Mouse (Mus musculus): ENCODE measurements around the gene Cebpe. TPM values are rescaled to one million over a fixed set of nuclear protein-coding genes. Genes with fewer than 3 reads are reported as not detected.

Cebpe gene
- polyA plus RNA-seq, 1 experiment, result 0.47 TPM

GRCm38 (mm10) chr14:54721711-54722110, 9.7 kb upstream of the Cebpe start:
- DNase-seq (ENCODE audit: low spot score), result no peak

GRCm38 (mm10) chr14:54720654-54721350, 8.8 kb upstream of the Cebpe start:
- no peak for DNase-seq (ENCODE audit: low spot score)

GRCm38 (mm10) chr14:54720041-54720440, 8.1 kb upstream of the Cebpe start:
- DNase-seq (ENCODE audit: low spot score), result no peak

GRCm38 (mm10) chr14:54715402-54715801, 3.4 kb upstream of the Cebpe start:
- no peak for DNase-seq (ENCODE audit: low spot score)

GRCm38 (mm10) chr14:54714617-54715081, 2.7 kb upstream of the Cebpe start:
- DNase-seq (ENCODE audit: low spot score), result no peak

GRCm38 (mm10) chr14:54714121-54714520, 2.1 kb upstream of the Cebpe start:
- DNase-seq (ENCODE audit: low spot score), result no peak

- no peak for DNase-seq (ENCODE audit: low spot score)
These were observed 887 bp upstream of the Cebpe start for GRCm38 (mm10) chr14:54712861-54713260.

GRCm38 (mm10) chr14:54709054-54709453, 2.9 kb downstream of the Cebpe start:
- DNase-seq (ENCODE audit: low spot score), result no peak

- no peak for DNase-seq (ENCODE audit: low spot score)
These were observed 5.2 kb downstream of the Cebpe start for GRCm38 (mm10) chr14:54706589-54707320.

GRCm38 (mm10) chr14:54705844-54706243, 6.1 kb downstream of the Cebpe start:
- no peak for DNase-seq (ENCODE audit: low spot score)

GRCm38 (mm10) chr14:54703207-54703606, 8.8 kb downstream of the Cebpe start:
- no peak for DNase-seq (ENCODE audit: low spot score)

- DNase-seq (ENCODE audit: low spot score), result peak; percentile 55
These were observed 10.7 kb downstream of the Cebpe start for GRCm38 (mm10) chr14:54701298-54701697.

GRCm38 (mm10) chr14:54699586-54699985, 12.4 kb downstream of the Cebpe start:
- no peak for DNase-seq (ENCODE audit: low spot score)

- DNase-seq (ENCODE audit: low spot score), result no peak
These were observed 13.2 kb downstream of the Cebpe start, which contains the start of gene Gm29776 for GRCm38 (mm10) chr14:54698733-54699132. Gm29776 (minus strand) TSS chr14:54698833.

GRCm38 (mm10) chr14:54696752-54697151, 15.2 kb downstream of the Cebpe start:
- DNase-seq (ENCODE audit: low spot score), result no peak

- DNase-seq (ENCODE audit: low spot score), result no peak
These were observed 16.9 kb downstream of the Cebpe start for GRCm38 (mm10) chr14:54695042-54695441.

- DNase-seq (ENCODE audit: low spot score), result no peak
These were observed 24.7 kb downstream of the Cebpe start for GRCm38 (mm10) chr14:54687251-54687650.

GRCm38 (mm10) chr14:54686522-54687143, 25.3 kb downstream of the Cebpe start, which contains the start of gene Acin1:
Acin1 (minus strand) TSS chr14:54686931.
- DNase-seq (ENCODE audit: low spot score), result peak; percentile 100

- no peak for DNase-seq (ENCODE audit: low spot score)
These were observed 25.9 kb downstream of the Cebpe start, which contains the start of gene 1700123O20Rik for GRCm38 (mm10) chr14:54686063-54686521. 1700123O20Rik (plus strand) TSS chr14:54686216.

- no peak for DNase-seq (ENCODE audit: low spot score)
These were observed 26.5 kb downstream of the Cebpe start for GRCm38 (mm10) chr14:54685471-54685870.

- no peak for DNase-seq (ENCODE audit: low spot score)
These were observed 29.6 kb downstream of the Cebpe start for GRCm38 (mm10) chr14:54682396-54682795.

- DNase-seq (ENCODE audit: low spot score), result no peak
These were observed 33.2 kb downstream of the Cebpe start for GRCm38 (mm10) chr14:54678657-54679304.

All from urinary bladder, adult 2 months (tissue).